Mouse (Mus musculus) CD4-positive, CD25-positive, alpha-beta regulatory T cell, adult 4 months (primary cell): ENCODE data around the gene Snx21. TPM values are rescaled to one million over a fixed set of nuclear protein-coding genes. Genes with fewer than 3 reads are reported as not detected.

Source experiments
- ATAC-seq: one replicate; pipeline ENCODE4 v1.8.0; 2017
- polyA plus RNA-seq, 2 experiments: library from polyadenylated mRNA; unstranded; fragments of 100-300 nt; shearing (Covaris generic); gene quantifications; one replicate each; pipeline ENCODE4 v1.2.1; 2017

Gene Snx21
- polyA plus RNA-seq, 2 experiments from 2014 or later: 4.9 to 7.7 TPM

- ATAC-seq: no peak
These were observed 10.2 kb downstream of the Snx21 start for GRCm38 (mm10) chr2:164795868-164796267.

- peak; percentile 48 for ATAC-seq
These were observed 12.9 kb downstream of the Snx21 start for GRCm38 (mm10) chr2:164798554-164798953.

- no peak for ATAC-seq
These were observed 14.8 kb downstream of the Snx21 start for GRCm38 (mm10) chr2:164800252-164801004.

- ATAC-seq: no peak
These were observed 17.7 kb downstream of the Snx21 start for GRCm38 (mm10) chr2:164803201-164803920.

- no peak for ATAC-seq
These were observed 18.3 kb downstream of the Snx21 start for GRCm38 (mm10) chr2:164803921-164804313.

GRCm38 (mm10) chr2:164804533-164805331 is 19.1 kb downstream of the Snx21 start, which contains the start of the genes Acot8 and Zswim3:
Gene Acot8, minus strand, starts transcription at chr2:164804882.
Gene Zswim3, plus strand, starts transcription at chr2:164805098.
- peak; percentile 97 for ATAC-seq

GRCm38 (mm10) chr2:164805332-164805718 is 19.7 kb downstream of the Snx21 start:
- peak; percentile 12 for ATAC-seq

GRCm38 (mm10) chr2:164806614-164807013 is 21.0 kb downstream of the Snx21 start:
- ATAC-seq: no peak

GRCm38 (mm10) chr2:164813557-164813956 is 27.9 kb downstream of the Snx21 start:
- no peak for ATAC-seq

- no peak for ATAC-seq
These were observed 29.7 kb downstream of the Snx21 start for GRCm38 (mm10) chr2:164815348-164815747.

- no peak for ATAC-seq
These were observed 30.2 kb downstream of the Snx21 start for GRCm38 (mm10) chr2:164815821-164816220.

- no peak for ATAC-seq
These were observed 31.6 kb downstream of the Snx21 start for GRCm38 (mm10) chr2:164817206-164817605.

GRCm38 (mm10) chr2:164817703-164818102 is 32.1 kb downstream of the Snx21 start:
- ATAC-seq: no peak

GRCm38 (mm10) chr2:164821060-164821459 is 35.4 kb downstream of the Snx21 start:
- no peak for ATAC-seq

GRCm38 (mm10) chr2:164822636-164823165 is 37.1 kb downstream of the Snx21 start, which contains the start of gene Zswim1:
Gene Zswim1, plus strand, starts transcription at chr2:164822686.
- peak; percentile 100 for ATAC-seq

- ATAC-seq: no peak
These were observed 37.6 kb downstream of the Snx21 start for GRCm38 (mm10) chr2:164823181-164823585.

- ATAC-seq: no peak
These were observed 38.3 kb downstream of the Snx21 start for GRCm38 (mm10) chr2:164823969-164824368.

- ATAC-seq: no peak
These were observed 39.9 kb downstream of the Snx21 start for GRCm38 (mm10) chr2:164825521-164825920.

- no peak for ATAC-seq
These were observed 41.7 kb downstream of the Snx21 start for GRCm38 (mm10) chr2:164827146-164827850.

GRCm38 (mm10) chr2:164828437-164828836 is 42.8 kb downstream of the Snx21 start, which contains the start of gene Spata25:
Gene Spata25, minus strand, starts transcription at chr2:164828537.
- ATAC-seq: no peak

GRCm38 (mm10) chr2:164829090-164829489 is 43.5 kb downstream of the Snx21 start:
- ATAC-seq: no peak

GRCm38 (mm10) chr2:164831029-164831428 is 45.4 kb downstream of the Snx21 start:
- ATAC-seq: no peak
